In genomic region chr1:28214243-28215038, GRCm38 (mm10) we compare ENCODE assay signal across 7 mouse cellular contexts.
DNase-seq lines count a peak whose midpoint lies in the region; ATAC-seq and TF ChIP-seq lines count a peak whose summit lies in the region.

No protein-coding gene starts in this region.

- ATAC-seq in hindbrain, embryonic 14.5 days (ENCODE audit: low FRiP score) = peak; percentile 90
- ATAC-seq in midbrain, embryonic 12.5 days (ENCODE audit: low FRiP score, low read depth) = peak; percentile 87
- no peak for ATAC-seq in heart, embryonic 12.5 days (ENCODE audit: insufficient number of reproducible peaks, low FRiP score)
- no peak for ATAC-seq in megakaryocyte-erythroid progenitor cell, adult 5-6 weeks (replicated peaks; ENCODE audit: low FRiP score, low TSS enrichment, poor library complexity, severe bottlenecking)

- no peak overlapping the region for H3K4me2 ChIP-seq in hindbrain, embryonic 14.5 days (replicated peaks)
- H3K4me2 ChIP-seq in midbrain, embryonic 12.5 days (replicated peaks) = no peak overlapping the region
- H3K4me2 ChIP-seq in heart, embryonic 12.5 days = no peak overlapping the region

- no peak overlapping the region for H3K4me3 ChIP-seq in hindbrain, embryonic 14.5 days (replicated peaks; ENCODE audit: low read length)
- no peak overlapping the region for H3K4me3 ChIP-seq in midbrain, embryonic 12.5 days
- no peak overlapping the region for H3K4me3 ChIP-seq in heart, embryonic 12.5 days

- TF ChIP-seq CTCF in brain, embryonic 14.5 days (IDR thresholded peaks at IDR 0.05; ENCODE audit: borderline replicate concordance, extremely low read depth, insufficient read depth, insufficient read length) = no peak

- no peaks in the 10 kb centered on the region for H3K9me3 ChIP-seq in hindbrain, embryonic 14.5 days (ENCODE audit: control insufficient read depth, low read length)
- no peaks in the 10 kb centered on the region for H3K9me3 ChIP-seq in midbrain, embryonic 12.5 days
- H3K9me3 ChIP-seq in heart, embryonic 12.5 days (replicated peaks) = no peaks in the 10 kb centered on the region

- H3K9ac ChIP-seq in hindbrain, embryonic 14.5 days = no peak overlapping the region
- no peak overlapping the region for H3K9ac ChIP-seq in midbrain, embryonic 12.5 days (replicated peaks)
- H3K9ac ChIP-seq in heart, embryonic 12.5 days = no peak overlapping the region

- 46% methylated on average over 2 of the region's 2 CpGs for WGBS in hindbrain, embryonic 14.5 days
- WGBS in midbrain, embryonic 12.5 days = 59% methylated on average over 2 of the region's 2 CpGs
- WGBS in heart, embryonic 12.5 days = 52% methylated on average over 2 of the region's 2 CpGs

- H3K27ac ChIP-seq in hindbrain, embryonic 14.5 days = peak overlapping the region; percentile 57
- no peak overlapping the region for H3K27ac ChIP-seq in midbrain, embryonic 12.5 days (replicated peaks)
- no peak overlapping the region for H3K27ac ChIP-seq in heart, embryonic 12.5 days (ENCODE audit: poor library complexity, severe bottlenecking)

- no peaks in the 10 kb centered on the region for H3K4me1 ChIP-seq in hindbrain, embryonic 14.5 days (replicated peaks; ENCODE audit: control insufficient read depth, insufficient read depth, low read length)
- no peaks in the 10 kb centered on the region for H3K4me1 ChIP-seq in midbrain, embryonic 12.5 days
- H3K4me1 ChIP-seq in heart, embryonic 12.5 days (replicated peaks) = no peaks in the 10 kb centered on the region

- no peaks in the 10 kb centered on the region for H3K36me3 ChIP-seq in hindbrain, embryonic 14.5 days (replicated peaks; ENCODE audit: control insufficient read depth, insufficient read depth)
- H3K36me3 ChIP-seq in midbrain, embryonic 12.5 days = no peaks in the 10 kb centered on the region
- no peaks in the 10 kb centered on the region for H3K36me3 ChIP-seq in heart, embryonic 12.5 days

- no peak for TF ChIP-seq POLR2A in brain, embryonic 14.5 days (IDR thresholded peaks at IDR 0.05; ENCODE audit: borderline replicate concordance, extremely low read depth, insufficient read depth, insufficient read length, poor library complexity, severe bottlenecking)

- H3K27me3 ChIP-seq in hindbrain, embryonic 14.5 days (ENCODE audit: control insufficient read depth, insufficient read depth, low read length) = no peaks in the 10 kb centered on the region
- H3K27me3 ChIP-seq in midbrain, embryonic 12.5 days = no peaks in the 10 kb centered on the region
- H3K27me3 ChIP-seq in heart, embryonic 12.5 days (replicated peaks) = no peaks in the 10 kb centered on the region

- peak; percentile 88 for DNase-seq in brain, embryonic 14.5 days (ENCODE audit: low read depth)
- peak; percentile 95 for DNase-seq in cerebellum, adult 11-12 months
- peak; percentile 57 for DNase-seq in hindbrain, embryonic 14.5 days (ENCODE audit: low spot score)
- no peak for DNase-seq in yolk sac, embryonic 10.5 days (ENCODE audit: low spot score)

Comparison
In these comparisons a context has a peak if more than half of its experiments do, and no peak if none do; other contexts are left out.
1. ATAC-seq: peak in hindbrain, embryonic 14.5 days (single experiment) and midbrain, embryonic 12.5 days (single experiment); none in heart, embryonic 12.5 days (single experiment) and megakaryocyte-erythroid progenitor cell, adult 5-6 weeks (single experiment).